Mouse (Mus musculus): Measurements from ENCODE around the gene Vasp. TPM values are rescaled to one million over a fixed set of nuclear protein-coding genes. Genes with fewer than 3 reads are reported as not detected.

Gene Vasp
- polyA plus RNA-seq, 1 experiment = 517 TPM

- no peaks in the 10 kb centered on the region for H3K27me3 ChIP-seq (ENCODE audit: control insufficient read depth, insufficient read depth, low read length)
- H3K36me3 ChIP-seq (ENCODE audit: control insufficient read depth, insufficient read depth, low read length) = no peaks in the 10 kb centered on the region
- WGBS = 48% methylated on average over 14 of the region's 14 CpGs
- peaks cover 22% of the 10 kb centered on the region for H3K4me1 ChIP-seq (ENCODE audit: control insufficient read depth, insufficient read depth, insufficient read length, low read length)
- TF ChIP-seq CTCF (IDR thresholded peaks at IDR 0.05; ENCODE audit: extremely low read depth, insufficient read length, insufficient replicate concordance, low read depth, low read length) (no peak), POLR2A (IDR thresholded peaks at IDR 0.05; ENCODE audit: low read depth, low read length) (no peak)
- H3K27ac ChIP-seq (ENCODE audit: insufficient read depth, low read depth, low read length) = no peak overlapping the region
- no peak overlapping the region for H3K4me3 ChIP-seq (ENCODE audit: low read depth, low read length)
These were observed 45.0 kb upstream of the Vasp start for GRCm38 (mm10) chr7:19316451-19317161.

GRCm38 (mm10) chr7:19314033-19314432, 42.4 kb upstream of the Vasp start:
- H3K4me3 ChIP-seq (ENCODE audit: low read depth, low read length) = no peak overlapping the region
- 44% methylated on average over 5 of the region's 5 CpGs for WGBS

GRCm38 (mm10) chr7:19311991-19312390, 40.4 kb upstream of the Vasp start:
- TF ChIP-seq POLR2A (IDR thresholded peaks at IDR 0.05; ENCODE audit: low read depth, low read length) (no peak), CTCF (IDR thresholded peaks at IDR 0.05; ENCODE audit: extremely low read depth, insufficient read length, insufficient replicate concordance, low read depth, low read length) (no peak)

More at GRCm38 (mm10) chr7:19314033-19314432, 42.4 kb upstream of the Vasp start:
- H3K27ac ChIP-seq (ENCODE audit: insufficient read depth, low read depth, low read length) = no peak overlapping the region
- no peaks in the 10 kb centered on the region for H3K36me3 ChIP-seq (ENCODE audit: control insufficient read depth, insufficient read depth, low read length)
- H3K27me3 ChIP-seq (ENCODE audit: control insufficient read depth, insufficient read depth, low read length) = no peaks in the 10 kb centered on the region
- TF ChIP-seq POLR2A (IDR thresholded peaks at IDR 0.05; ENCODE audit: low read depth, low read length) (no peak), CTCF (IDR thresholded peaks at IDR 0.05; ENCODE audit: extremely low read depth, insufficient read length, insufficient replicate concordance, low read depth, low read length) (no peak)
- peaks cover 11% of the 10 kb centered on the region for H3K4me1 ChIP-seq (ENCODE audit: control insufficient read depth, insufficient read depth, insufficient read length, low read length)

GRCm38 (mm10) chr7:19309884-19310641, 38.4 kb upstream of the Vasp start, which contains the start of gene Fosb:
Gene Fosb (minus strand): TSS chr7:19310051.
- Histone ChIP-seq H3K27me3 (ENCODE audit: control insufficient read depth, insufficient read depth, low read length) (peaks cover 4% of the 10 kb centered on the region; the same call in 1 of the 2 replicates), H3K4me3 (ENCODE audit: low read depth, low read length) (peak within 1 kb of the TSS; percentile 76), H3K27ac (ENCODE audit: insufficient read depth, low read depth, low read length) (no peak within 1 kb of the TSS; the same call in 1 of the 2 replicates), H3K4me1 (ENCODE audit: control insufficient read depth, insufficient read depth, insufficient read length, low read length) (no peaks in the 10 kb centered on the region), H3K36me3 (ENCODE audit: control insufficient read depth, insufficient read depth, low read length) (no peaks in the 10 kb centered on the region)
- WGBS = under 1% methylated on average over 49 of the region's 49 CpGs
- TF ChIP-seq POLR2A (IDR thresholded peaks at IDR 0.05; ENCODE audit: low read depth, low read length) = peak; percentile 94
- peak; percentile 50; the same call in 1 of the 2 replicates for TF ChIP-seq CTCF (IDR thresholded peaks at IDR 0.05; ENCODE audit: extremely low read depth, insufficient read length, insufficient replicate concordance, low read depth, low read length)

More at GRCm38 (mm10) chr7:19311991-19312390, 40.4 kb upstream of the Vasp start:
- Histone ChIP-seq H3K4me3 (ENCODE audit: low read depth, low read length) (no peak overlapping the region), H3K4me1 (ENCODE audit: control insufficient read depth, insufficient read depth, insufficient read length, low read length) (peaks cover 8% of the 10 kb centered on the region), H3K27me3 (ENCODE audit: control insufficient read depth, insufficient read depth, low read length) (no peaks in the 10 kb centered on the region), H3K27ac (ENCODE audit: insufficient read depth, low read depth, low read length) (no peak overlapping the region), H3K36me3 (ENCODE audit: control insufficient read depth, insufficient read depth, low read length) (no peaks in the 10 kb centered on the region)
- 28% methylated on average over 4 of the region's 4 CpGs for whole genome bisulfite sequencing

- H3K4me1 ChIP-seq (ENCODE audit: control insufficient read depth, insufficient read depth, insufficient read length, low read length) = no peaks in the 10 kb centered on the region
- H3K36me3 ChIP-seq (ENCODE audit: control insufficient read depth, insufficient read depth, low read length) = no peaks in the 10 kb centered on the region
- peaks cover 8% of the 10 kb centered on the region for H3K27me3 ChIP-seq (ENCODE audit: control insufficient read depth, insufficient read depth, low read length)
- H3K4me3 ChIP-seq (ENCODE audit: low read depth, low read length) = peak overlapping the region; percentile 76
- WGBS = under 1% methylated on average over 48 of the region's 48 CpGs
- no peak overlapping the region for H3K27ac ChIP-seq (ENCODE audit: insufficient read depth, low read depth, low read length)
- TF ChIP-seq POLR2A (IDR thresholded peaks at IDR 0.05; ENCODE audit: low read depth, low read length) = no peak
- TF ChIP-seq CTCF (IDR thresholded peaks at IDR 0.05; ENCODE audit: extremely low read depth, insufficient read length, insufficient replicate concordance, low read depth, low read length) = no peak
These were observed 37.8 kb upstream of the Vasp start for GRCm38 (mm10) chr7:19309278-19309883.

GRCm38 (mm10) chr7:19308454-19309277, 37.0 kb upstream of the Vasp start:
- peaks cover 8% of the 10 kb centered on the region for H3K27me3 ChIP-seq (ENCODE audit: control insufficient read depth, insufficient read depth, low read length)
- peak overlapping the region; percentile 76 for H3K4me3 ChIP-seq (ENCODE audit: low read depth, low read length)
- TF ChIP-seq POLR2A (IDR thresholded peaks at IDR 0.05; ENCODE audit: low read depth, low read length) (peak; percentile 30), CTCF (IDR thresholded peaks at IDR 0.05; ENCODE audit: extremely low read depth, insufficient read length, insufficient replicate concordance, low read depth, low read length) (no peak)
- H3K4me1 ChIP-seq (ENCODE audit: control insufficient read depth, insufficient read depth, insufficient read length, low read length) = peaks cover under 1% of the 10 kb centered on the region; the same call in 1 of the 2 replicates
- H3K27ac ChIP-seq (ENCODE audit: insufficient read depth, low read depth, low read length) = peak overlapping the region; percentile 51
- under 1% methylated on average over 58 of the region's 58 CpGs for WGBS
- no peaks in the 10 kb centered on the region for H3K36me3 ChIP-seq (ENCODE audit: control insufficient read depth, insufficient read depth, low read length)

Data from small intestine, adult 2 months (tissue).